Mouse (Mus musculus): ENCODE data around the gene Xrcc1. TPM values are rescaled to one million over a fixed set of nuclear protein-coding genes. Genes with fewer than 3 reads are reported as not detected.

The Xrcc1 gene
- polyA plus RNA-seq, 1 experiment from 2014 or later: 17.9 TPM

GRCm38 (mm10) chr7:24551985-24552759 is 6.1 kb downstream of the Xrcc1 start:
- peak; percentile 99 for ATAC-seq
- peaks cover 11% of the 10 kb centered on the region for H3K36me3 ChIP-seq (replicated peaks; ENCODE audit: insufficient read depth, low read length)
- 0 out of 2 replicates have a peak overlapping the region, but pooled peaks have one; percentile 34 for H3K9ac ChIP-seq (replicated peaks)
- peak overlapping the region; percentile 35; the same call in 1 of the 2 replicates for H3K4me2 ChIP-seq (ENCODE audit: low read depth, low read length)
- H3K27me3 ChIP-seq (ENCODE audit: insufficient read depth, low read length): no peaks in the 10 kb centered on the region
- H3K9me3 ChIP-seq (ENCODE audit: low read length): no peaks in the 10 kb centered on the region
- H3K4me1 ChIP-seq (ENCODE audit: insufficient read depth): peaks cover 10% of the 10 kb centered on the region
- DNase-seq: peak; percentile 65
- no peak overlapping the region for H3K4me3 ChIP-seq (ENCODE audit: low read depth, low read length)
- peak overlapping the region; percentile 90 for H3K27ac ChIP-seq (ENCODE audit: low read depth)
- WGBS (ENCODE audit: insufficient replicate concordance): 59% methylated on average over 12 of the region's 12 CpGs
- TF ChIP-seq EP300 (IDR thresholded peaks at IDR 0.05; ENCODE audit: low read depth): peak; percentile 68
- TF ChIP-seq CTCF (IDR thresholded peaks at IDR 0.05; ENCODE audit: low read depth): no peak

- WGBS (ENCODE audit: insufficient replicate concordance): 86% methylated on average over 10 of the region's 10 CpGs
- Histone ChIP-seq H3K27me3 (ENCODE audit: insufficient read depth, low read length) (no peaks in the 10 kb centered on the region), H3K36me3 (replicated peaks; ENCODE audit: insufficient read depth, low read length) (peaks cover 22% of the 10 kb centered on the region), H3K27ac (ENCODE audit: low read depth) (no peak overlapping the region), H3K4me1 (ENCODE audit: insufficient read depth) (peaks cover 6% of the 10 kb centered on the region; the same call in 1 of the 2 replicates), H3K9me3 (ENCODE audit: low read length) (no peaks in the 10 kb centered on the region), H3K9ac (replicated peaks) (no peak overlapping the region), H3K4me3 (ENCODE audit: low read depth, low read length) (no peak overlapping the region), H3K4me2 (ENCODE audit: low read depth, low read length) (no peak overlapping the region)
- no peak for ATAC-seq
- DNase-seq: no peak
- TF ChIP-seq CTCF (IDR thresholded peaks at IDR 0.05; ENCODE audit: low read depth) (no peak), EP300 (IDR thresholded peaks at IDR 0.05; ENCODE audit: low read depth) (no peak)
These were observed 9.7 kb downstream of the Xrcc1 start for GRCm38 (mm10) chr7:24555786-24556185.

GRCm38 (mm10) chr7:24561450-24561849 is 15.4 kb downstream of the Xrcc1 start:
- Histone ChIP-seq H3K4me1 (ENCODE audit: insufficient read depth) (no peaks in the 10 kb centered on the region), H3K27me3 (ENCODE audit: insufficient read depth, low read length) (no peaks in the 10 kb centered on the region), H3K27ac (ENCODE audit: low read depth) (no peak overlapping the region), H3K36me3 (replicated peaks; ENCODE audit: insufficient read depth, low read length) (peaks cover 29% of the 10 kb centered on the region; the same call in 1 of the 2 replicates), H3K9ac (replicated peaks) (no peak overlapping the region), H3K9me3 (ENCODE audit: low read length) (no peaks in the 10 kb centered on the region), H3K4me2 (ENCODE audit: low read depth, low read length) (no peak overlapping the region), H3K4me3 (ENCODE audit: low read depth, low read length) (no peak overlapping the region)
- DNase-seq (no peak), ATAC-seq (no peak)
- WGBS (ENCODE audit: insufficient replicate concordance): 89% methylated on average over 4 of the region's 4 CpGs
- TF ChIP-seq EP300 (IDR thresholded peaks at IDR 0.05; ENCODE audit: low read depth): no peak
- TF ChIP-seq CTCF (IDR thresholded peaks at IDR 0.05; ENCODE audit: low read depth): no peak

DNA sequence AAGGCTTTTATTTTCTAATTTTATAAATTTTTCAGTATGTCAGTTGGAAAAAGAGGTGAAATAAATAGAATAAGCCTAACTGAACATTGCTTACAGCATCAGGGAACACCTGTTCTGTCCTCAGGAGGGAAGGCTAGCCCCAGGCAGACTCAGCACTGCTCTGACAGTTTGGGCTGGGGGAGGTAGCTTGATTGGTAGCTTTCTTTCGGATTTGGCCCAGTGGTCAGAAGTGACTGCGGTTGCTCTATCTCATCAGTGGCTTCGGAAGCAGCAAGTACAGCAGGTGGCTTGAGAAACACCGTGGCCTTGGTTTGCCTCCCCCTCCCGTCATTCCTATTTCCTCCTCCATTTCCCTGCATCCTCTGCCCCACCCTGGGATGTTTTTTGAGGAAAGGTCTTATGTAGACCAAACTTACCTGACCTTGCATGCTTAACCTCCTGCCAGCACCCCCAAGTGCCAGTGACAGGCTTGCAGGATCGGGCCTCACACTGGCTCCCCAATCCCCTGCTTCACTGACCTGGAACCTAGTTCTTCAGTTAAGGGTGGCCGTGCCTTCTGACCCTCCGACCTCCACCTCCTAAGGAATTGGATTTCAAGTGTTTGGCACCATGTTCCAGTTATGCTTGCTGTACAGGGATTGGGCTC is 17.2 kb downstream of the Xrcc1 start:
- Histone ChIP-seq H3K9me3 (ENCODE audit: low read length) (no peaks in the 10 kb centered on the region), H3K4me3 (ENCODE audit: low read depth, low read length) (no peak overlapping the region), H3K27me3 (ENCODE audit: insufficient read depth, low read length) (no peaks in the 10 kb centered on the region), H3K36me3 (replicated peaks; ENCODE audit: insufficient read depth, low read length) (peaks cover 40% of the 10 kb centered on the region), H3K4me2 (ENCODE audit: low read depth, low read length) (no peak overlapping the region), H3K9ac (replicated peaks) (no peak overlapping the region), H3K27ac (ENCODE audit: low read depth) (no peak overlapping the region), H3K4me1 (ENCODE audit: insufficient read depth) (no peaks in the 10 kb centered on the region)
- ATAC-seq: no peak
- DNase-seq: no peak
- WGBS (ENCODE audit: insufficient replicate concordance): 83% methylated on average over 8 of the region's 8 CpGs
- TF ChIP-seq CTCF (IDR thresholded peaks at IDR 0.05; ENCODE audit: low read depth): no peak
- TF ChIP-seq EP300 (IDR thresholded peaks at IDR 0.05; ENCODE audit: low read depth): no peak

GRCm38 (mm10) chr7:24563837-24564206 is 17.7 kb downstream of the Xrcc1 start:
- Histone ChIP-seq H3K27me3 (ENCODE audit: insufficient read depth, low read length) (no peaks in the 10 kb centered on the region), H3K36me3 (replicated peaks; ENCODE audit: insufficient read depth, low read length) (peaks cover 45% of the 10 kb centered on the region), H3K4me1 (ENCODE audit: insufficient read depth) (no peaks in the 10 kb centered on the region), H3K4me3 (ENCODE audit: low read depth, low read length) (no peak overlapping the region), H3K9ac (replicated peaks) (no peak overlapping the region), H3K9me3 (ENCODE audit: low read length) (no peaks in the 10 kb centered on the region), H3K4me2 (ENCODE audit: low read depth, low read length) (no peak overlapping the region), H3K27ac (ENCODE audit: low read depth) (no peak overlapping the region)
- ATAC-seq: no peak
- DNase-seq: no peak
- TF ChIP-seq CTCF (IDR thresholded peaks at IDR 0.05; ENCODE audit: low read depth) (no peak), EP300 (IDR thresholded peaks at IDR 0.05; ENCODE audit: low read depth) (no peak)
- 75% methylated on average over 4 of the region's 4 CpGs for WGBS (ENCODE audit: insufficient replicate concordance)

DNA sequence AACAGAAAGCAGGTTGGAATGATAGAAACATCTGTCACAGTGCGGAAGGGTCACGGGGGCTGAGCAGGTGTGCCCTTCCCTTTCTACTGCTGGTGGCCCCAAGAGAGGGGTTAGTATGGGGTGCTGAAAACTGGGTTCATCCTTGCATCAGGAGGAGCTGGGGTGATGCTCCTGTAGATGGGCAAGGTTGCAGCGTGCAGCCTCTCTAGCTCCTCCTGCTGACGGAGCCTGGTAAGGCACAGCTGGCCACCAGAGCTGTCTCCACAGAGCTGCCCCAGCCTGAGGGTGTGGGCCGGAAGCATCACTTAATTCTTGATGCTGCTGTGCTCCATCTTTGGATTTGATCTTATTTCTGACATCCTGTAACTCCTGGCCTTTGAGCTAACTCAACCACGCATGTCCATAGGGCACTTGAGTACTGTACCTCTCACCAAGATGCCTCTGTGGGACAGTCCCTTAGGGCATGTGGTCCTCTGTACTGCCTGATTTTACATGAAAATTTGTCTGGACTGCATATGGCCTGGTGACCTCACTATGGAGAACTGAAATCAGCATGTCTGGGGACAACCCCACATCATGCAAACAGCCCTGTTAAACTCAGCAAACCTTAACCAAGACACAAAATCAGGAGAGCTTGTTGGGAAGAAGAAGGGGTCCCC is 18.6 kb downstream of the Xrcc1 start:
- no peak overlapping the region for H3K4me3 ChIP-seq (ENCODE audit: low read depth, low read length)
- H3K9me3 ChIP-seq (ENCODE audit: low read length): no peaks in the 10 kb centered on the region
- peak; percentile 75 for ATAC-seq
- no peaks in the 10 kb centered on the region for H3K27me3 ChIP-seq (ENCODE audit: insufficient read depth, low read length)
- H3K27ac ChIP-seq (ENCODE audit: low read depth): no peak overlapping the region
- H3K36me3 ChIP-seq (replicated peaks; ENCODE audit: insufficient read depth, low read length): peaks cover 42% of the 10 kb centered on the region
- 61% methylated on average over 6 of the region's 6 CpGs for WGBS (ENCODE audit: insufficient replicate concordance)
- H3K9ac ChIP-seq (replicated peaks): no peak overlapping the region
- no peak overlapping the region for H3K4me2 ChIP-seq (ENCODE audit: low read depth, low read length)
- TF ChIP-seq CTCF (IDR thresholded peaks at IDR 0.05; ENCODE audit: low read depth): peak; percentile 92
- no peak for TF ChIP-seq EP300 (IDR thresholded peaks at IDR 0.05; ENCODE audit: low read depth)
- no peaks in the 10 kb centered on the region for H3K4me1 ChIP-seq (ENCODE audit: insufficient read depth)
- DNase-seq: peak; percentile 86
